Comparison of ENCODE assay signal across 10 mouse cellular contexts in genomic region chr5:121841973-121842372, GRCm38 (mm10). TPM values are rescaled to one million over a fixed set of nuclear protein-coding genes. Genes with fewer than 3 reads are reported as not detected.
A peak's percentile ranks its signal among the peaks of the same experiment; 100 is the strongest.
DNase-seq lines count a peak whose midpoint lies in the region; ATAC-seq and TF ChIP-seq lines count a peak whose summit lies in the region.
"Had no signal": no experiment of that assay in that cellular context is flagged by ENCODE, and none has a peak within 500 bp of the region (broad histone marks: within the 10 kb centered on the region; RNA-seq: fewer than 3 reads in every experiment).

No protein-coding gene starts in this region.

- no peak for DNase-seq in gastrocnemius, adult 2 months
- DNase-seq in gastrocnemius, adult 8-10 months (ENCODE audit: low spot score in 2 of 2): no peak
- no peak for DNase-seq in lung, postnatal 0 days (ENCODE audit: low spot score)
- no peak for DNase-seq in lung, adult 18-20 months
- DNase-seq in liver, postnatal 0 days: no peak
- DNase-seq in gastrocnemius, postnatal 25 days: no peak
- DNase-seq in spleen, adult 12 weeks (ENCODE audit: low spot score): no peak

- no peak for TF ChIP-seq EP300 in lung, postnatal 0 days (IDR thresholded peaks at IDR 0.05)
- TF ChIP-seq EP300 in liver, postnatal 0 days (IDR thresholded peaks at IDR 0.05; ENCODE audit: low read depth): no peak

- H3K36me3 ChIP-seq in lung, postnatal 0 days (ENCODE audit: insufficient read depth, low read length): no peaks in the 10 kb centered on the region
- no peaks in the 10 kb centered on the region for H3K36me3 ChIP-seq in liver, postnatal 0 days (replicated peaks; ENCODE audit: insufficient read depth, low read length)
- H3K36me3 ChIP-seq: forebrain, embryonic 10.5 days; neural tube, embryonic 13.5 days had no signal

- TF ChIP-seq CTCF in gastrocnemius, adult 2 months (IDR thresholded peaks at IDR 0.05): no peak
- no peak for TF ChIP-seq CTCF in lung, postnatal 0 days (IDR thresholded peaks at IDR 0.05)
- no peak for TF ChIP-seq CTCF in bone marrow macrophage, adult 2 months (IDR thresholded peaks at IDR 0.05; ENCODE audit: low read depth, low read length)
- TF ChIP-seq CTCF in liver, postnatal 0 days (IDR thresholded peaks at IDR 0.05; ENCODE audit: low read depth): no peak

- H3K27ac ChIP-seq in gastrocnemius, adult 2 months: peak overlapping the region; percentile 83
- peak overlapping the region; percentile 40 for H3K27ac ChIP-seq in lung, postnatal 0 days (ENCODE audit: low read length)
- peak overlapping the region; percentile 72 for H3K27ac ChIP-seq in bone marrow macrophage, adult 2 months (ENCODE audit: insufficient read depth, low read depth, low read length)
- H3K27ac ChIP-seq in liver, postnatal 0 days (ENCODE audit: low read depth): peak overlapping the region; percentile 39; the same call in 1 of the 2 replicates
- H3K27ac ChIP-seq: neural tube, embryonic 13.5 days had no signal

- H3K9me3 ChIP-seq in lung, postnatal 0 days (ENCODE audit: low read length): no peaks in the 10 kb centered on the region
- no peaks in the 10 kb centered on the region for H3K9me3 ChIP-seq in liver, postnatal 0 days (ENCODE audit: low read length)
- H3K9me3 ChIP-seq: forebrain, embryonic 10.5 days; neural tube, embryonic 13.5 days had no signal

- intact Hi-C loops in gastrocnemius, adult 2 months (cut with DNase I): loop anchor here (1.0 to 10.0 kb wide), 3 partner anchors 27 to 213 kb away; no protein-coding TSS in a partner anchor

- ATAC-seq in lung, postnatal 0 days: no peak
- ATAC-seq in liver, postnatal 0 days: no peak

- H3K4me3 ChIP-seq in gastrocnemius, adult 2 months: no peak overlapping the region; the same call in 1 of the 2 replicates
- H3K4me3 ChIP-seq in lung, postnatal 0 days (ENCODE audit: low read depth, low read length): no peak overlapping the region
- H3K4me3 ChIP-seq in bone marrow macrophage, adult 2 months (ENCODE audit: insufficient read depth, low read length): no peak overlapping the region
- no peak overlapping the region for H3K4me3 ChIP-seq in liver, postnatal 0 days (ENCODE audit: low read depth, low read length)

- no peak overlapping the region for H3K4me2 ChIP-seq in lung, postnatal 0 days (replicated peaks; ENCODE audit: low read depth, low read length)
- peak overlapping the region; percentile 93 for H3K4me2 ChIP-seq in liver, postnatal 0 days (ENCODE audit: low read depth, low read length)

- WGBS in lung, postnatal 0 days: 38% methylated on average over 10 of the region's 10 CpGs
- 34% methylated on average over 10 of the region's 10 CpGs for WGBS in liver, postnatal 0 days (ENCODE audit: insufficient replicate concordance)

- H3K4me1 ChIP-seq in lung, postnatal 0 days (ENCODE audit: insufficient read depth, low read depth, low read length): peaks cover 18% of the 10 kb centered on the region; the same call in 1 of the 2 replicates
- H3K4me1 ChIP-seq in bone marrow macrophage, adult 2 months (ENCODE audit: control insufficient read depth, insufficient read depth, low read length): peaks cover 36% of the 10 kb centered on the region
- H3K4me1 ChIP-seq in liver, postnatal 0 days (ENCODE audit: insufficient read depth): peaks cover 37% of the 10 kb centered on the region

- 0 out of 2 replicates have a peak overlapping the region, but pooled peaks have one; percentile 26 for H3K9ac ChIP-seq in lung, postnatal 0 days (replicated peaks; ENCODE audit: low read depth)
- H3K9ac ChIP-seq in liver, postnatal 0 days (replicated peaks): no peak overlapping the region

- no peak for TF ChIP-seq POLR2A in bone marrow macrophage, adult 2 months (IDR thresholded peaks at IDR 0.05; ENCODE audit: borderline replicate concordance, low read depth, low read length)

- no peaks in the 10 kb centered on the region; the same call in 1 of the 2 replicates for H3K27me3 ChIP-seq in lung, postnatal 0 days (replicated peaks; ENCODE audit: insufficient read depth, low read length)
- peaks cover 8% of the 10 kb centered on the region; the same call in 1 of the 2 replicates for H3K27me3 ChIP-seq in liver, postnatal 0 days (ENCODE audit: insufficient read depth, low read length)

RNA-seq across cellular contexts. Expression of gene Sh2b3, which starts 4.5 kb away (rescaled TPM):
- total RNA-seq in gastrocnemius, adult 2 months (2021): 10 to 100 TPM; 11.9 to 15.4 TPM
- 10 to 100 TPM; 11.4 to 13.1 (median 12.3) TPM for total RNA-seq in gastrocnemius, adult 8-10 months (2022)
- 24.4 and 26.2 TPM in 2 replicates for polyA plus RNA-seq in lung, postnatal 0 days (2015; fragmentation: Nextera tagmentation; extraction: Ambion mirVana)
- 69.5 and 77.5 TPM in 2 replicates for polyA plus RNA-seq in bone marrow macrophage, adult 2 months (2012; ENCODE audit: insufficient read depth, insufficient read length, missing spikeins)
- polyA plus RNA-seq in liver, postnatal 0 days (2015; fragmentation: Nextera tagmentation; extraction: Ambion mirVana): 9.0 and 9.1 TPM in 2 replicates
- total RNA-seq in gastrocnemius, postnatal 25 days (2021): 10 to 100 TPM; 12.1 to 14.9 TPM

RNA-seq across cellular contexts. Expression of gene Pheta1, which starts 6.8 kb away (rescaled TPM):
- total RNA-seq in gastrocnemius, adult 2 months (2021): 1 to 10 TPM; 4.7 to 6.4 TPM
- 1 to 10 TPM; 5.0 to 5.7 (median 5.2) TPM for total RNA-seq in gastrocnemius, adult 8-10 months (2022)
- polyA plus RNA-seq in lung, postnatal 0 days (2015; fragmentation: Nextera tagmentation; extraction: Ambion mirVana): 22.7 and 23.4 TPM in 2 replicates
- 6.5 and 6.6 TPM in 2 replicates for polyA plus RNA-seq in bone marrow macrophage, adult 2 months (2012; ENCODE audit: insufficient read depth, insufficient read length, missing spikeins)
- polyA plus RNA-seq in liver, postnatal 0 days (2015; fragmentation: Nextera tagmentation; extraction: Ambion mirVana): 4.8 and 5.7 TPM in 2 replicates
- 1 to 10 TPM; 4.3 to 4.9 TPM for total RNA-seq in gastrocnemius, postnatal 25 days (2021)
